Mouse (Mus musculus) embryonic facial prominence, embryonic 15.5 days (tissue): ENCODE measurements around the gene Gm47791. TPM values are rescaled to one million over a fixed set of nuclear protein-coding genes. Genes with fewer than 3 reads are reported as not detected.

Experiments
- ATAC-seq: fragments of 200-750 bp; cut with Nextera tagmentation; 2 replicates; pipeline ENCODE4 v1.8.0; 2017; ENCODE audit warnings: low read depth, moderate TSS enrichment; ENCODE audit not compliant: insufficient number of reproducible peaks, low FRiP score, low TSS enrichment
- H3K27ac ChIP-seq: fragments of 300-500 bp; sonication (generic); replicated peaks from 2 replicates; pipeline ENCODE4 v1.5.1; 2015; ENCODE audit warnings: mild to moderate bottlenecking, inconsistent platforms
- H3K27me3 ChIP-seq: fragments of 300-500 bp; sonication (generic); 2 replicates; pipeline ENCODE4 v1.6.1; 2015; ENCODE audit warnings: inconsistent platforms
- H3K36me3 ChIP-seq: fragments of 300-500 bp; sonication (generic); 2 replicates; pipeline ENCODE4 v1.6.1; 2015; ENCODE audit warnings: mild to moderate bottlenecking, inconsistent platforms
- H3K4me1 ChIP-seq: fragments of 300-500 bp; sonication (generic); 2 replicates; pipeline ENCODE4 v1.6.1; 2015; ENCODE audit warnings: inconsistent platforms
- H3K4me2 ChIP-seq: fragments of 300-500 bp; sonication (generic); replicated peaks from 2 replicates; pipeline ENCODE4 v1.6.1; 2015; ENCODE audit warnings: mild to moderate bottlenecking, inconsistent platforms
- H3K4me3 ChIP-seq: fragments of 300-500 bp; sonication (generic); replicated peaks from 2 replicates; pipeline ENCODE4 v1.5.1; 2015; ENCODE audit warnings: mild to moderate bottlenecking, inconsistent platforms
- H3K9ac ChIP-seq: fragments of 300-500 bp; sonication (generic); 2 replicates; pipeline ENCODE4 v1.6.1; 2015; ENCODE audit warnings: inconsistent platforms
- H3K9me3 ChIP-seq: fragments of 300-500 bp; sonication (generic); replicated peaks from 2 replicates; pipeline ENCODE4 v1.6.1; 2016; ENCODE audit warnings: inconsistent platforms
- WGBS: fragments of 180-500 bp; shearing (Covaris S2); methylation state at CpG from one replicate; pipeline ENCODE4 v1.1.7; 2015; 5-methylcytosine and 5-hydroxymethylcytosine counted together
- polyA plus RNA-seq: library from polyadenylated mRNA; unstranded; fragments of >200 nt; fragmentation: Nextera tagmentation; extraction: Ambion mirVana; gene quantifications from 2 replicates; pipeline ENCODE4 v1.2.1, GENCODE M21; 2015

Gene Gm47791
- polyA plus RNA-seq, 1 experiment from 2014 or later = 0.77 TPM

- H3K36me3 ChIP-seq = peaks cover 24% of the 10 kb centered on the region
- H3K4me2 ChIP-seq = no peak overlapping the region
- 94% methylated on average over 1 of the region's 1 CpGs for WGBS
- H3K9ac ChIP-seq = no peak overlapping the region
- H3K4me1 ChIP-seq = no peaks in the 10 kb centered on the region
- no peaks in the 10 kb centered on the region for H3K27me3 ChIP-seq
- no peak overlapping the region for H3K27ac ChIP-seq
- H3K4me3 ChIP-seq = no peak overlapping the region
- no peaks in the 10 kb centered on the region for H3K9me3 ChIP-seq
- ATAC-seq = no peak
These were observed 11.5 kb downstream of the Gm47791 start for GRCm38 (mm10) chr1:82759520-82759919.

- H3K9me3 ChIP-seq = no peaks in the 10 kb centered on the region
- no peak overlapping the region for H3K4me3 ChIP-seq
- no peak overlapping the region for H3K4me2 ChIP-seq
- H3K27me3 ChIP-seq = no peaks in the 10 kb centered on the region
- WGBS = 83% methylated on average over 2 of the region's 2 CpGs
- H3K36me3 ChIP-seq = peaks cover 16% of the 10 kb centered on the region
- H3K4me1 ChIP-seq = no peaks in the 10 kb centered on the region
- no peak overlapping the region for H3K27ac ChIP-seq
- no peak for ATAC-seq
- H3K9ac ChIP-seq = no peak overlapping the region
These were observed 23.2 kb downstream of the Gm47791 start for GRCm38 (mm10) chr1:82747714-82748452.

GRCm38 (mm10) chr1:82746408-82746807 lies 24.6 kb downstream of the Gm47791 start:
- 65% methylated on average over 4 of the region's 4 CpGs for WGBS
- ATAC-seq = no peak
- H3K4me1 ChIP-seq = no peaks in the 10 kb centered on the region

GRCm38 (mm10) chr1:82743962-82744361 lies 27.1 kb downstream of the Gm47791 start:
- Histone ChIP-seq H3K4me3 (no peak overlapping the region), H3K9ac (no peak overlapping the region), H3K4me1 (no peaks in the 10 kb centered on the region), H3K36me3 (peaks cover 17% of the 10 kb centered on the region), H3K27ac (no peak overlapping the region), H3K27me3 (no peaks in the 10 kb centered on the region), H3K9me3 (no peaks in the 10 kb centered on the region), H3K4me2 (no peak overlapping the region)
- no peak for ATAC-seq
- WGBS = 88% methylated on average over 3 of the region's 3 CpGs

More at GRCm38 (mm10) chr1:82746408-82746807, 24.6 kb downstream of the Gm47791 start:
- no peak overlapping the region for H3K4me2 ChIP-seq
- no peaks in the 10 kb centered on the region for H3K9me3 ChIP-seq
- H3K4me3 ChIP-seq = no peak overlapping the region
- no peaks in the 10 kb centered on the region for H3K27me3 ChIP-seq
- no peak overlapping the region for H3K9ac ChIP-seq
- H3K27ac ChIP-seq = no peak overlapping the region
- peaks cover 20% of the 10 kb centered on the region for H3K36me3 ChIP-seq

- Histone ChIP-seq H3K36me3 (peaks cover 32% of the 10 kb centered on the region), H3K9ac (no peak overlapping the region), H3K27ac (no peak overlapping the region), H3K9me3 (no peaks in the 10 kb centered on the region), H3K4me3 (no peak overlapping the region), H3K4me2 (no peak overlapping the region), H3K4me1 (no peaks in the 10 kb centered on the region), H3K27me3 (no peaks in the 10 kb centered on the region)
- ATAC-seq = no peak
- WGBS = 81% methylated on average over 7 of the region's 7 CpGs
These were observed 29.5 kb downstream of the Gm47791 start for GRCm38 (mm10) chr1:82741539-82741938.

GRCm38 (mm10) chr1:82738066-82738465 lies 33.0 kb downstream of the Gm47791 start:
- Histone ChIP-seq H3K9ac (no peak overlapping the region), H3K9me3 (no peaks in the 10 kb centered on the region), H3K4me1 (no peaks in the 10 kb centered on the region), H3K36me3 (peaks cover 51% of the 10 kb centered on the region), H3K4me3 (no peak overlapping the region), H3K27me3 (no peaks in the 10 kb centered on the region), H3K4me2 (no peak overlapping the region), H3K27ac (no peak overlapping the region)
- WGBS = 87% methylated on average over 1 of the region's 1 CpGs
- no peak for ATAC-seq

GRCm38 (mm10) chr1:82733357-82733756 lies 37.7 kb downstream of the Gm47791 start:
- no peaks in the 10 kb centered on the region for H3K27me3 ChIP-seq
- no peak overlapping the region for H3K9ac ChIP-seq
- no peak for ATAC-seq
- no peak overlapping the region for H3K27ac ChIP-seq
- 93% methylated on average over 1 of the region's 1 CpGs for WGBS
- peaks cover 79% of the 10 kb centered on the region for H3K36me3 ChIP-seq
- H3K4me1 ChIP-seq = no peaks in the 10 kb centered on the region
- H3K9me3 ChIP-seq = no peaks in the 10 kb centered on the region
- H3K4me2 ChIP-seq = no peak overlapping the region
- H3K4me3 ChIP-seq = no peak overlapping the region

- WGBS = 89% methylated on average over 5 of the region's 5 CpGs
- H3K9ac ChIP-seq = no peak overlapping the region
- H3K4me3 ChIP-seq = no peak overlapping the region
- peaks cover 12% of the 10 kb centered on the region for H3K4me1 ChIP-seq
- H3K4me2 ChIP-seq = no peak overlapping the region
- H3K27me3 ChIP-seq = 0 out of 2 replicates have a peak, but pooled peaks cover 3% of the 10 kb centered on the region
- no peak for ATAC-seq
- peaks cover 35% of the 10 kb centered on the region for H3K36me3 ChIP-seq
- no peak overlapping the region for H3K27ac ChIP-seq
- no peaks in the 10 kb centered on the region for H3K9me3 ChIP-seq
These were observed 44.6 kb downstream of the Gm47791 start for GRCm38 (mm10) chr1:82726482-82726881.

- H3K4me3 ChIP-seq = peak overlapping the region; percentile 91
- peaks cover 29% of the 10 kb centered on the region for H3K36me3 ChIP-seq
- H3K4me2 ChIP-seq = peak overlapping the region; percentile 87
- no peak for ATAC-seq
- 0 out of 2 replicates have a peak, but pooled peaks cover 8% of the 10 kb centered on the region for H3K27me3 ChIP-seq
- peaks cover 12% of the 10 kb centered on the region for H3K4me1 ChIP-seq
- WGBS = 53% methylated on average over 4 of the region's 4 CpGs
- no peak overlapping the region for H3K27ac ChIP-seq
- peak overlapping the region; percentile 98; the same call in 1 of the 2 replicates for H3K9ac ChIP-seq
- H3K9me3 ChIP-seq = no peaks in the 10 kb centered on the region
These were observed 45.2 kb downstream of the Gm47791 start for GRCm38 (mm10) chr1:82725875-82726185.

- under 1% methylated on average over 37 of the region's 37 CpGs for WGBS
- Histone ChIP-seq H3K27ac (peak overlapping the region; percentile 84), H3K9ac (peak overlapping the region; percentile 98), H3K4me1 (peaks cover 12% of the 10 kb centered on the region), H3K9me3 (no peaks in the 10 kb centered on the region), H3K27me3 (0 out of 2 replicates have a peak, but pooled peaks cover 8% of the 10 kb centered on the region), H3K36me3 (peaks cover 25% of the 10 kb centered on the region), H3K4me3 (peak overlapping the region; percentile 91), H3K4me2 (peak overlapping the region; percentile 87)
- ATAC-seq = peak; percentile 95
These were observed 45.8 kb downstream of the Gm47791 start for GRCm38 (mm10) chr1:82725026-82725874.

- 9% methylated on average over 38 of the region's 38 CpGs for WGBS
- Histone ChIP-seq H3K9me3 (no peaks in the 10 kb centered on the region), H3K4me1 (peaks cover 12% of the 10 kb centered on the region), H3K4me2 (peak within 1 kb of the TSS; percentile 87), H3K4me3 (peak within 1 kb of the TSS; percentile 91), H3K27me3 (0 out of 2 replicates have a peak, but pooled peaks cover 8% of the 10 kb centered on the region), H3K9ac (peak within 1 kb of the TSS; percentile 98), H3K36me3 (peaks cover 17% of the 10 kb centered on the region), H3K27ac (peak within 1 kb of the TSS; percentile 84)
- peak; percentile 99 for ATAC-seq
These were observed 46.6 kb downstream of the Gm47791 start, which contains the start of gene Mff for GRCm38 (mm10) chr1:82724339-82725025. Gene Mff (plus strand): TSS chr1:82724890.
